Mouse (Mus musculus) embryo, embryonic 11 days (tissue): ENCODE results near the gene Ncapg2.

ENCODE experiments used
- DNase-seq: peaks from one replicate; pipeline ENCODE4 v3.0.0-alpha.2; 2015

Ncapg2 gene

DNA sequence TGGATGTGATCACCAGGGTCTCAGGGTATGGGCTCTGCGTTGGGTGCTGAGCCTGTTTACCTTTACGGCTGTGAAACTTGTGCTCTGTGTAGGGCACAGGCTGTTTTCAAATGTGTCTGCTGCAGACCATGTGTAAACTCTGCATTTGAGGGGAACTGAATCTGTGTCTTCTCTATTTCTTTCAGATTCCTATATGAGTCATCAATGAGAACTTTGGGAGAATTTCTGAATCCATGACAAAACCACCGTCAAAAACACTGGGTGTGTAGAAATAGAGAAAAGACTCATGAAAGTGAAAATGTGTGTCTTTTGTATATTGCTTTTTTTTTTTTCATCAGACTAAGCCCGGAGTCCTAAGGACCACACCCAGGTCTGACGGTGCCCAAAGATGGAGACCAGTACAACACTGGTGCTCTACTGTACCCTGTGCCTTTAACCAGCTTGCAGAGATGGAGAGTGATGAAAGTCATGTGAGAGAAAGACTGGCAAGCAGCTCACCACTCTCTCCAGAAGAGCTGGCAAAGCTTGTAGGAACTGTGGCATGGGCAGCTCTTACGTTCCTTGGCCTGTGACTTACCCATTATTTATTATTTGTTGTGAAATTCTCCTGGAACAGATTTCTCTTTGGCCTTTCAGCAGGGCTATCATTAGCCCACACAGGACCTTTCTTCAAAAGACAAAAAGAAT is 55.3 kb downstream of the Ncapg2 start:
- DNase-seq: no peak

DNA sequence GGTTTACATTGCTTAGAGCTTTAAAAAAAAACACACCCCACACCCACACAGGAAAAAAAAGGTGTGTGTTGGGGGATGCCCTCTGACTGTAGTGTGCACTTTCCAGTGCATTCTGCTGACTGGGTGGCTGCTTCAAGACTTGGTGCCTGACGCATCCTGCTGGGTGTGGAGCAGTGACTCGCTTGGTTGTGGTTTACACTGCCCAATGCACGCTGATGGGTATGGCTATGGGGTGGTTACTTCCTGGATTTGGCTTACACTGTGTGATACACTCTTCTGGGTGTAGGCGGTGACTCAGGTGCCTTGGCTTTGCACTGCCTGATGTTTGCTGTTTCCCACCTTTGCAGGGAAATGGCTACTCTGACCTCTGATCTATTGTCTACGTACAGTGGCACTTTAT is 61.8 kb downstream of the Ncapg2 start:
- no peak for DNase-seq

DNA sequence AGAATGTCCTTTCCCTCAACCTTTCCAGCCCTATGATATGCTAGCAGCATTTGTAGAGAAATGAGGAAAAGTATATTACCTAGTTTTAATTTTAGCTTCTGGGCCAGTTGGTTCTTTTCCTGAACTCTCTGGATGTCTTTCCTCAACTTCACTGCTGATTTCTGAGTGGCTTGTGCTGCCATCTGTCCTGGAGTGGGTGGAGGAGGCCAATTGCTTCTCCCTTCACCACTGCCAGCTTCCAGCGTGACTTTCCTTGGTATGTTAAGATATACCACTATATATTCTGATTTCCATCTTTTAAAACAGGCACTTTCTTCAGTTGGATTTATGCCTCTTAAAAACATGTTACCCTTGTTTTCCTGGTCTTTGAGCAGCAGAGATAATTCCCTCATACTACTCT is 63.1 kb downstream of the Ncapg2 start:
- DNase-seq: no peak

DNA sequence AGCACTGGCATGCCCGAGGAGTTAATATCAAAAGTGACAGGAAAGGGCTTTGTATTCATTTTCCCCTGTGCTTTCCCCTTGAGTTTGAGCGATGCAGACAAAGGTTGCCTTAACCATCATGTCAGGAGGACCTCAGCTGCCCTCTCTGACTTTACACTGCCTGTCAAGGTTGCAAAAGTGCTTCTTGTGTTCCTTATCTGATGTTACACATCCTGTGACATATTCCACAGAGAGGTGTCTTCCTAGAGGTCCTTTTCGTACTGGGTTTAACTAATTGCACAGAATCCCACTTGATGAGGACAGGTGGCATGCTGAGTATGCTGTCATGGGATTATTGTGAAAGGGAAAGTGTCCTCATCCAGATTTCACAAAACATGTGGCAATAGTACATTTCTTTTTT is 63.9 kb downstream of the Ncapg2 start:
- DNase-seq: no peak

DNA sequence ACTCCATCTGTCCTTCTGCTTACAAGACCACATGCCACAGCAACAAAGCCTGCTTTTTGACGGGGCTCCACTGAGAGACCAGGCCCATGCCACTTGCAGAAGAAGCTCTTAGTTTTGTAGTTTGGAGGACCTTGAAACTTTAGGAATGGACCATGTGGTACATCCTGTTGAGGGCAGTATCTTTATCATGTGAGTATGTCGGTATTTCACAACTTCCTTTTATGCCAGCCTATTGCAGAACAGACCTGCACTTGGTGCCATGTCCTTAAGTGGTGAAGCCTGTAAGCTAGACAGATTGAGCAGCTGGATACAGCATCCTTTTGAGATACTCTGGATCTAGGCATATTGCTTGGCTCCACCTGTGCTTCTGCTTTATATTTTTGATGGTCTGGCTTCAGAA is 68.1 kb downstream of the Ncapg2 start:
- DNase-seq: no peak

DNA sequence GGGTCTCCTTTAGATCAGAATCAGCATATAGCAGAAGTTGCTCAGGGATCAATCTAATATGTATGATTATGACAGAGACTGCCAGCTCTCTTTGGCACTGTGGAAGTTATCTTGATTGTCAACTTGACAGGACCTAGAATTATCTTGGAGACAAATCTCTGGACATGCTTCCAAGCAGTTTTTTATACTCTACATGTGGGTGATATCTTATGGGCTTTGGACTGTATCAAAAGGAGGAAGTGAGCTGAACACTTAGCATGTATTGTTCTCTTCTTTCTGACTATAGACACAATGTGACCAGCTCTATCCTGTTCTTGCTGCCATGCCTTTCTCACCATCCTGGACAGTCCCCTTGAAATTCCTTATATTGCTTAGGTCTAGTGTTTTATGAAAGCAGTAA is 68.6 kb downstream of the Ncapg2 start:
- no peak for DNase-seq

DNA sequence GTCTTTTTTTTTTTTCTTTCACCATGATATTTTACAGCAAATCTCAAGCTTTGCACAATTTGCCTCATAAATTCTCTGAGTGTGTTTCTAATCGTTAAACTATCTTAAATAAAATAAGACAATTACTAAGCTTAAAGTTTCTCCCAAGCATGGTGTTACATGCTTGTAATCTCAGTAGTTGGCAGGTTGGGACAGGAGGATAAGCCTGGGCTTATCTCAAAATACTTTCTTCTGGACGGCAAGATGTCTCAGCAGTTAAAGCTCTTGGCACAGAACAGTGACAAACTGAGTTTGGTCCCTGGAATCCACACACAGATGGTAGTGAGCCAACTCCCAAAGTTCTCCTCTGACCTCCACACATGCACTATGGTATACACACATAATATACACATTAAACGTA is 69.5 kb downstream of the Ncapg2 start:
- DNase-seq: no peak

DNA sequence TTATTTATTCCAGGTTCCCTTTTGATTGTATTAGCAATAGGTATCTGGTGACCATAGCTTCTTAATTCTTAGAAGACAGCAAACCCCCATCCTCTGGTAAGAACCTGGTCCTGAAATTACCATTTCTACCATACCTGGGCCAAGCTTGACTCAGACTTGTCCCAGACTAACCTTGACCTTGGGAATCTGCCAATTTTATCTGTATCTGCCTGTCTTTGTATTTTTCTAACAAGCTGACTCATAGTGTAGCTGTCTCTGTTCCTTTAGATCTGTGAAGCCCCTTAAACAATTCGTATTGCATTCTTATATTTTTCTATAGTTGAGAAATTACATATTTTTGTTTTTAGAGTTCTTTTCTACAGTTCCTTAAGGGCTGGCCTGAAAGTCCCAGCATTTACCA is 73.6 kb downstream of the Ncapg2 start:
- DNase-seq: no peak

DNA sequence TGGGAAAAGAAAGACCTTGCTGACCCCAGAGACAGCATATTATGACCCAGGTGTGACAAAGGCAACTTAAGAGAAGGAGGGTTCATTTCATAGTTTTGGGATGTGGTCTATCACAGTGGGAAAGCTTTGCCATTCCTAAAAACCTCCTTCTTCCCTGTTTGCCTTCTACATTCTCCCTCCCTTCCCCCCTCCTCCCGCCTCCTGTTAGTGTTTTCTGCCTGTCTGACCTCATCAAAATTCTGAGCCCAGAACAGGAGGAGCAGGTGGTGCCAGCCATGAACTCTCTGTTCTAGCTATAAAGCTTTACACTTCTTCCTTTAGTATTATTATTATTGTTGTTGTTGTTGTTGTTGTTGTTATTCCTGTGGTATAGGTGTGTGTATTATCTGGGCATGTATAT is 76.7 kb downstream of the Ncapg2 start:
- DNase-seq: no peak

DNA sequence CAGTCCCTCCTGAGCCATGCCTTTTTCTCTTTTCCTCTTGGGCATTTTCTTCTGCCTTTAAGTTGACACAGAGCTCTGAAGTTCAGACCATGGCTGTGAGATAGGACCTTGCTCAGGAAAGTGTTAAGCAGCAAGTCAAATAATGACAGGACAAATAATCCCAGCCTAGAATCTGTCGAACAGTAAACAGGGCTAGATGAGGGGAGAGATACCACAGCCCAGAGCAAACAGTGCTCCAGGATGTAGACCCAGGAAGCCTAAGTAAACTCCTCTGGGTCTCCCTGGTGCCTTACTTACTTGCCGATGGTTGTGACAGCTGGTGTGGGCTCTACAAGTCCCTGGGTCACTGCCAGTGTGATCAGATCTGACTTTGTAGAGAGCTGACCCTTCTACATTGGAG is 78.4 kb downstream of the Ncapg2 start:
- DNase-seq: no peak

DNA sequence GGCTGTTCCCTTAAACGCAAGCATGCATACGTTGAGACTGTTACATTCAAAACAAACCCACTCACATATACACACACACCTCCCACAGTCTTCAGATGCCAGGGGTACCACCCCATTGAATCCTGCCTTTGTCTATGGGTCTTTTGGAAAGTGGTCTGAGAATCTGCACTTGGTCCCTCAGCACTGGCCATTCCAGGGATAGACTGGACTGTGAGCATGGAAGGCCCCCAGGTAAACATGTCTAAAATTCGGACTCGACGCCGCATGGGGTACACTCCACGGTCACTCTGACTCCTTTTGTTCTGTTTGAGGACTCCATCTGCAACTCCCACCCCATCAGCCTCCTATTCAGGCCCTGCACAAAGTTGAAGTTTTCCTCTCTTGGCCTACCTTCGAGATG is 79.8 kb downstream of the Ncapg2 start:
- no peak for DNase-seq

DNA sequence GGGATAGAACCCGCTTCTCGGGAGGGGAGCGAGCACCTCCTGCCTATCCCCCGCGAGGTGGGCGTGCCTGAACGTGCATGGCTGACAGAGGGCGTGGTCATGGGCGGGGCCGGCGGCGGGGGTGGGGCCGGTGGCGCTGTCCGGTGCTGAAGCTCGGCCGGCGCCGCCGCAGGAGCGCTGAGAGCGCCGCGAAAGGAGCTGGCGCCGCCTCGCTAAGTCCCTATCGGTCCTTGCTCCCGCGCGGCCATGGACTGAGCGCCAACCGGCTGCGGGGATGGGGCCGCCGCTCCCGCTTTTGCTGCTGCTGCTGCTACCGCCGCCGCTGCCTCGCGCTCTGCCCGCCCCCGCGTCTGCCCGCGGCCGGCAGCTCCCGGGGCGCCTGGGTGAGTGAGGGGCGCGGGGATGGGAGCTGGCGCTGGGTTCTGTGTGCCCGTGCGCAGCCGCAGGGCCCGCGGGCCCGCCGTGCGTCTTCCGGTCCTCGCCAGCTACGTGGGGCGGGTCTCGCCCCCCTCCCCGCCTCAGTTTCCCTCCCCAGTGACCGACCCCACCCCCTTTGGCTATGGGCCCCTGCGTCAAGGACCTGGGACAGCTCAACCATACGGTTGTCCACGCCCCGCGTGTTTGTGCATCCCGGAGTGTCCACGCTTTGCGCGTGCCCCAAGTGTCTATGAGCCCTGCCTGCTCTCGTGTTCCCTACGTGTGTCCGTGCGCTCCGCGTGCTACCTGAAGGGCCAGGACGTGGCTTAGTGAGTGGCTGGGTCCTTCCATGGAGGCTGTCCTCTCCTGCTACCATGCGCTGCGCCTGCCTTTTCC is 80.6 kb downstream of the Ncapg2 start, which contains the start of gene Ptprn2:
Gene Ptprn2, plus strand, starts transcription at position 130 of the 813 bp plus-strand sequence.
- peak; percentile 91 for DNase-seq

DNA sequence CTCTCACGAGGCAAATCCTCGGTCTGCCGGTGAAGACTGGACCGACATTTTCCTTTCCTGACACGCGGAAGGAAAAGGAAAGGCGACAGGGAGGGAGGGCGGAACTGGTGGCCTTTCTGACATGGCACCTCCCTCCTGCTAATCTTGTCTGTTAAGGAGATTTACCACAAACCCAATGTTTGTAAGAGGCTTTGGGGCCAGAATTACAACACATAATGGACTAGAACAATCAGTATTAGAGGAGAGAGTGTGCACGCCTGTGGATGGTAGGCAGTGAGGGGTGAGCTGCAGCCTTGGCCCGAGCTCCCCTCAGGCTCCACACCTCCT is 81.2 kb downstream of the Ncapg2 start:
- no peak for DNase-seq

DNA sequence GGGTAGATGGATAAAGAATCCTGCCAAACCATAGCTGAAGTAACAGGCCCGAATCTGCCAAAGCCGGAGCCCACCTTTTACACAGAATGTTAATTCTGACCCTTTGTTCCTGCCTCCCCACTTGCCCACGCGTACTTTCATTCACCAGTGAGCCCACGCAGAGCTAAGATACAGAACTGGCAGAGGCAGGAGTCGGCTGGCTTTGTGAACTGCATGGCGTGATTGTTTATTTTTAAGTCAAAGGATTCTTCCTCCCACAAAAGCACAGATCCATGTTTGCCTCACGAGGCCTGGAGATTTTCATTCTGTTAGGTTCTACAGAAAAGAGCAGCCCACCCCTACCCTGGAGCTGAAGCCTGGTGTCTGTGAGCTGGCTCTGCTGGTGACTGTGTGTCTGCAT is 83.6 kb downstream of the Ncapg2 start:
- DNase-seq: no peak

DNA sequence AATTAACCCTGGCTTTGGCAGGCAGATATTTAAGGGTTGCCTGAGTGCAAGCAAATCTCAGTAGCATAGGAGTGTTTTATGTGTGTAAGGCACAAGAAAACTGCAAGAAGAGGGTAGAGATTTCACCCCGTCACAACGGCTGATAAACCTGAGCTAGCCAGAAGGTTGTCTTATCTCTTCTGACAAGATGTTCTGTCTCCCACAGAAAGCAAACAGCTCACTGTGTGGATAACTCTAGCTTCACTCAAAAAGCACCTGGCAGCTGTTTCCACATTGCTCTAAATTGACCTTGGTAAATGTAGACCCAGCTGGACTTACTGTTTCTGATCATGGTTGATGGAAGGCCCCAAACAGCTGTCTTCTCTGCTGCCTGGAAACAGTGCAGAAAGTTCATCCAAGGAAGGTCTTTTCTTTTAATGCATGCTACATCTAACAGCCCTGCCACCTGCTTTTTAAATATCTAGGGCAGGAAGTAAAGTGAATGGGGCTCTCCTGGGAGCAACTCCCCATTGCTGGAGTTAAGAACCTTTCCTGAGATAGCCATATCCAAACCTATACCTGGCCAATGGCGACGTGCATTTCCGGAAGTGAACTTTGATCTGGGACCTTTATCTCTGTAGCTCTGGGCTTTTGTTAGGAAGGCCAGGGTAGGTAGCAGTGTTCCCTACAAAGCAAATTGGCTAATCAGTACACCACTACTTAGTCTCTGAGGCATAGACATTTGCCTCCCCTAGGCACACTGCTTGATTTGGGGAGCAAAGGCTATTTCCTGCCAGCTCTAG is 85.6 kb downstream of the Ncapg2 start:
- no peak for DNase-seq

DNA sequence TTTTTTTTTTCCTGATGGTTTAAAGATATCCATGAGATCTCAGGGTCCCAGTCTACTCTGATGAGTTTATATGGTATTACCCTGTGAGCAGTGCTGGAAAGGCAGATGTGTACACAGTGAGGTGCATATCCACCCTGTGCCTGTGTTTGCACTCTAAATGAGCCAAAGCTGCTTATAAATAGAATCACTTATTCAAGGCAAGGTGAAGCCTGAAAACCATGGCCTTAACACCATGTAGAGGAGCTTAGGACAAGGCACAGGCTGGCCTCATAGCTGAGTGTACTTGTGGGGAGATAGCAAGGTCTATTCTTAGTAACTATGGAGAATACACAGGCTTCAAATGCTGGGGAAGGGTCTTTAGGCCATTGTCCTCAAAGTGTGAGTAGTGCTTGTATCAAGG is 93.5 kb downstream of the Ncapg2 start:
- DNase-seq: no peak

DNA sequence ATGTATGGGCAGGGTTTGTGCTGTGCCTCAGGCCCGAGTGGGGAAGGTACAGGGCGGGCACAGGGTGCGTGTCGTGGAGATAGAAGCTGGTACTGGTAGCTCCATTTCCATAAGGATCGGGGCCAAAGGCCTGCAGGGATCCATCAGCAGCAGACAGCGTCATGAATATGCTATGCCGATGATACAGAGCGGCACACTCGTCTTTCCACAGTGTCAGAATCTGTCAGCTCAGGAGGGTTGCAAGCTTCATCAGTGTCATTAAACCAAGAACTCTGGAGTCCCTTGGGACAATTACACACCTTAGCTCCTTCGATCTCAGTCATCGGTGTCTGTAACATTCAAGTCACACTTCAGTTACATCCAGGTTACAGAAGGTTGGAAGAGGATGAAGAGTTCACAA is 95.5 kb downstream of the Ncapg2 start:
- no peak for DNase-seq

DNA sequence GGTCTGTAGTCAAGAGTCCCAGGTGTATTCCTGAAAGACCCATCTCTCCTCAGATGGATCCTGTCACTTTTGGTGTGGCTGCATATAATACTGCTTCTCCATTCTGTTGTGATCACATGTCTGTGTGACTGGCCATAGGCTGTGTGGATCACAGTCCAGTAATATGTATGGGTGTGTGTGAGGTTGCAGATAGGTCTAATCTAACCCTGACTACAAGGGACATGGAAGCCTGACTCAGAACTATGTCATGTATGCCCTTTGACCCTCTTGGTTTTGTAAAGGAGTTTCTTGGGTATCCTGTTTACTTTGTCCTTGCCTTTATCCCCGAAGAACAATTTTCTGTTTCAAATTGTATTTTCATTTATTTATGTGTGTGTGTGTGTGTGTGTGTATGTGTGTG is 107.3 kb downstream of the Ncapg2 start:
- no peak for DNase-seq
